Mouse (Mus musculus) liver, embryonic 14 days (tissue): ENCODE measurements around the gene Spdye4c. TPM values are rescaled to one million over a fixed set of nuclear protein-coding genes. Genes with fewer than 3 reads are reported as not detected.

Source experiments
- polyA plus RNA-seq: library from polyadenylated mRNA; depleted of rRNA; stranded (reverse); fragments of >200 nt; gene quantifications from 2 replicates; pipeline ENCODE4 v1.2.3, GENCODE M21; 2012; rRNA removed

The Spdye4c gene
- not detected in 2 replicates for polyA plus RNA-seq

DNA sequence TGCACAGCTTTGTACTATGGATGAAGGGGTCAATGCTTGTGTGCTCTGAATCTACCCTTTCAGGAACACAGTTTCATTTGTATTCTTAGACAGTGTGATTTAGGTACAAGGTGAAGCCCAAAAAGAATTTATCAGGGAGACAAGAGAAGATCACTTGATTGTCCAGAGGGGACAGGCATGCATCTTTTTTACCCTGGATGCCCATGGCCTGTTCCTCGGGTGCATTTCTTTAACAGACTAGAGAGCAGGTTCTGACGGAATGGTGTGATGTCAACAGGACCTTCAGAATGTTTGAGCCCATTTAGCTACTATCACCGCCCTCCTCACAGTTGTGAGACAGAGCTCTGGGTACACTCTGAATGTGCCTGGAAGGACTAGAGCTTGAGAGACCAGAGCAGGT is at the start of gene Spdye4c:
Gene Spdye4c (plus strand): TSS at position 301 of the 400 bp plus-strand sequence.

Other genes starting within 250 kb of the Spdye4c start
- 18.8 and 20.0 TPM in 2 replicates for gene Anapc1, start 96.2 kb downstream of the Spdye4c start, polyA plus RNA-seq
- 3.3 and 3.9 TPM in 2 replicates for gene Mertk, start 107.7 kb downstream of the Spdye4c start, polyA plus RNA-seq
- 4.1 and 5.1 TPM in 2 replicates for gene Tmem87b, start 226.9 kb downstream of the Spdye4c start, polyA plus RNA-seq